Mouse (Mus musculus): Measurements from ENCODE around the gene Dyrk4.

The Dyrk4 gene

DNA sequence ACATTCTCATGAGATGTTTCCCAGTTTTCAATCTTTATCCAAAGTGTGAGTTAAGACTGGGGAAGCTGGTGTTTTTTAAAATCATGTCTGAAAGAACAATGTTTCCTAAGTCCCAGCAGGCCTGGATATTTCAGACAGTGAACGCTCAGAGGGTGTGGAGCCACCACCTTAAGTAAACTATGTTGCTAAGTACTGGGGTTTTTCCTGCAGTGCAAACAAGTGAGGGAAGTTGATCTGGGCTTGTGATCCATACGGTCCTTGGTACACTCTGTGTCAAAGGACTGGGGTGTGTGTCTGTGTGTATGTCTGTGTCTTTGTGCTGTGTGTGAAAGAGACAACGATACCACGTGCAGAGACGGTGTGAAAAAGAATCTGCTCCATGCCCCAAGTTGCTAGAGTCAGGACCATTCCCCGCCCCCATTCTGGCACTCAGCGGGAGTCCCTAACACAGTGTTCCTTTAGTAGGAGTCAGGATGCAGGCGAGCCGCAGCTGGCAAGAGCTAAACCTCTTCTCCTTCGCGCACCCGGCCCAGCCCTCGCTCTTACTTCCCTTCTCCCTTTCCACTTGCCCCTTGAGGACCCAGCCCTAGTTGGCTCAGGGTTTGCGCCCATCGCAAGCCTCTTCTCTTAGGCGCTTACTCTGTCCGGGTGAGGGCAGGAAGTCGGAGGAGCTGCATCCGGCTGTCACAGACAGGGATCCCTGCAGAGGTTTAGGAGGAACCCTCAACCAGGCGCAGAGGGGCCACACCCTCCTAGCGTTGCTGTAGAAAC is at the start of gene Dyrk4:
Gene Dyrk4, minus strand, starts transcription at position 729 of the 771 bp plus-strand sequence.
- DNase-seq (ENCODE audit: low spot score), result no peak

DNA sequence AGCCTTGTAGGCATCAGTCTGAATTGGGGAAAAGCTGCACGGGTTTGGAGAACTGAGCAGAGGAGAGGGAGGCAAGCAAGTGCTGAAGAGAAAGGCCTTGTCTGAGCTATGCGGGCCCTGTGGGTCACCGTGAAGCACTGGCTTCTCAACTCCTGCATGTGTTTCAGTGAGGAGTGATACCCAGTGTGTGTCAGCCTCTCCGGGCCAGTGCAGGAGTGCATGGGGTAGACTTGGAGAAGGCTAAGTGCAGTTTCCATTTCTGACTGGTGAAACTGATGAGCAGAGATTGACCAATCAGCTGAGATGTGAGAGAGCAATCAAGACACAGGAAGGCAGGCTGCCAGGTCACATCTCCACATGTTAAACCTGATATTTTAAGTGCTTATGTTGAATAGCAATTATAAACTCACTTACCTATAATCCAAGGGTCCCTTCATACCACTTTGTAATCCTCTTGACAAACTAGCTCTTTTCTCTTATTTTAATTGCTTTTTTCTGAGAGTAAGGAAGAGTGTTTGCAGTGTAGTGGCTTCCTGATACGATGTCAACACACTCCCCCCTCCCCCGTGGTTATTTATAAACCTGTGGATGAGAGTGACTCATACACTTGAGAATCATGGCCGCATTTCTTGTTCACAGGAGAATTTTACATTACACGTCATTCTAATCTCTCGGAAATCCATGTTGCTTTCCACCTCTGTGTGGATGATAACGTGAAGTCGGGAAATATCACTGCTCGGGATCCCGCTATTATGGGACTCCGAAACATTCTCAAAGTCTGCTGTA is 44.8 kb upstream of the Dyrk4 start:
- DNase-seq (ENCODE audit: low spot score), result no peak

DNA sequence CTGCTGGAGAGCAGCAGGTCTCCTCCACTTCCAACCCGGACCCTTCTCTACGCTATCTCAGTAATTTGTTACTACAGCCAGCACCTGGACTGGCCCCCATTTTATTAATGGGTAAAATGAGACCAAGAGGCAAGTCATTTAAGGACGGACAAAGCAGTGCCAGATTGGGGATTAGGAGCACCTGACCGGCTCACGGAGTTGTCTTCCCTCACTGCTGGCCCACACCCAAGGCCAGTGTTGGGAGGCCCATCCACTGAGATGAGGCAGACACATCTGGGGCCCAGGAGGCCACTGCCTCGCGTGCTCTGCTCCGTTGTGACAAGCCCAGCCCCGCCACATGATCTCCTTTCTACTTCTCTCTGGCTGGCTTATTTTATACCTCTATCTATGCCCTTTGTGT is 41.8 kb upstream of the Dyrk4 start:
- DNase-seq (ENCODE audit: low spot score), result no peak

DNA sequence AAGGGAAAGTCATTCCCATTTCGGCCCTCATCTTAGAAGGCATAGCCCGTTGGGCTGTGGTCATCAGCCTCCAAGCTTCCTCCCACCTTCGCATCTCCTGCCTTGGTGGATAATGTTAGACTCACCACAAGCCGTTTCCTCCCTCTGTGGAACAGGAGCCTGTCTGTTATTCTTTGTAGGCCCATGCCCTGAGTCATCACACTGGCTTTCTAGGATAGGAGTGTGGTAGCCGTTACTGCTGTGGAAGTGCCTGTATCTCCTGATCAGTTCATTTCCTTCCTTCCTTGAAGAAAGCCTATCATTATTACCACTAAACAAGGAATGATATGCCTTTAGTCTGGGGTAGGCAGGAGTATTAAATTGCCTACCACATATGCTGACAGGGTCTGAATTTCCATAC is 41.1 kb upstream of the Dyrk4 start:
- no peak for DNase-seq (ENCODE audit: low spot score)

DNA sequence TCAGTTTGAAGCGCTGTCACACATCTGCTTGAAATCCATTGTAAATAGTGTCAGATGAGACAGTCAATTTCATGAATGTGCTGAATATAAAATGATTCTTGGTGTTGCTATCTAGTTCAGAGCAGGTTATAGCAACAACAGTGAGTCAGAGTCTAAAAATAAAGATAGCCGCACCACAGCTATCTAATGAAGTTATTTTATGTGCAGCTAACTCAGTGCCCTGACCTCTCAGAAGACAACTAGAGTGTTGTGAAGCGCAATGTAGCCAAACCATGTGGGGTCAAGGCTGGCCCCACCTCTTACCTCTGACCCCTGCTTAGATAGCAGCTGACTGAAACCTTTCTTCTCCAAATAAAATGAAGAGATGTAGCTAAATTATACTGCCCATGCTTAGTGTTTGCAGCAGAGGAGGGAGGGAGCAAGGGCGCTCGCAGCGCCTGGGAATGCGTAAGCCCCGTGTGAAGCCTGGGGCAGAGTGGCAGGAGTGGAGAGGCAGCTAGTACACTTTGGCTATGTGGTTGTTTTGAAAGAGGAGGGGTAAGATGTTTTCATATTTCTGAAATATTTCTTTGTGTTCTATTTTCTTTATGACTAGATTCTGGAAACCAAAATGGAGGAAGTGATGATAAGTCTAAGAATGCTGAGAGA is 39.9 kb upstream of the Dyrk4 start:
- DNase-seq (ENCODE audit: low spot score), result no peak

DNA sequence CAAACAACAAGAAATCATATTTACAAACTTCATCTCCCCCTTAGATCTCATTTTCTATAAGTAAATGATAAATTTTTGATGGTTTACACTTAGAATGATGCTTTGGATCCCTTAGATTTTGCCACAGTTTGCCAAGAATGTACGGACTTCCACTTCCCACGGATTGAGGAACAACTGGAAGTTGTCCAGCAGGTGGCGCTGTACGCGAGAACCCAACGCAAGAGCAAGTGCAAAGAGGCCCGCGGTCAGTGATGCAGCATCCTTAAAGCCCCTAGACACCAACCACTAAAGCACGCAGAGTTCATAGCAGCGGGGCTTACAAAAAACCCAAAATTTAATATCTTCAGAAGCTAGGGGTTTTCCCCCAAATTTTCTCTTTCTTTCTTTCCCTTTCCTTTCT is 34.1 kb upstream of the Dyrk4 start:
- peak; percentile 75 for DNase-seq (ENCODE audit: low spot score)

DNA sequence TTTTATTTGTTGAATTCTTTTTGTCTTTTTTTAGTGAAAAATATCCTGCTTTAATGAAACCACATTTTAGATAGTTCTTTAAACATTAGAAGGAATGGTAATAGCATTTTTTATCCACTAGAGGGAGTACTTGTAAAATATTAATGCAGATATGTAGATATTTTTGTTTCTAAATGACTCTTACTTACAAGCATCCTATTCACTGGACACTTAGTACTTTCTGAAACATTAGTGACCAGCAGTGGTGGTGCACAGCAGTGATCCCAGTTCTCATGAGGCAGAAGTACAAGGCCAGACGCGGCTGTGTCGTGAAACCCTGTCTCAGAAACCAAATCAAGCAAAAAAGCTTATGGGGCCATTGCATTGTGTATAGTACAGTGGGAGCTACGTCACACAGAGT is 26.7 kb upstream of the Dyrk4 start:
- no peak for DNase-seq (ENCODE audit: low spot score)

DNA sequence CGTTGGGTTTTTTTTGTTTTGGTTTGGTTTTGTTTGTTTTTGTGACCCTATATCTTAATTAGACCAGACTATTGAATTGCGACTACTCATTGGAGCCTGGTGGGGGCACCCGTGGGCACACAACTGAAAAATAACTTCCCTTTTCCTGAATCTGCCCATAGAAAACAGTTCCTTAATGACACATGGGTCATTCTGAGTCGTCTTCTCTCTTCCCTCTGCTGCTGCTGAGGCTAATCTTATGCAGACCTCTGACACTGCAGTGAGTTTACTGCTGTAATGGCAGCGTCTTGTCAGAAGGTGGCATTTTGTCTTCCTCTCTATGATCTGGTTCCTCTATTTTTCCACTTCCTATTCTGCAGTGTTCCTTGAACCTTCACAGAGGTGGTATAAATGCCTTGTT is 18.8 kb upstream of the Dyrk4 start:
- DNase-seq (ENCODE audit: low spot score), result no peak

DNA sequence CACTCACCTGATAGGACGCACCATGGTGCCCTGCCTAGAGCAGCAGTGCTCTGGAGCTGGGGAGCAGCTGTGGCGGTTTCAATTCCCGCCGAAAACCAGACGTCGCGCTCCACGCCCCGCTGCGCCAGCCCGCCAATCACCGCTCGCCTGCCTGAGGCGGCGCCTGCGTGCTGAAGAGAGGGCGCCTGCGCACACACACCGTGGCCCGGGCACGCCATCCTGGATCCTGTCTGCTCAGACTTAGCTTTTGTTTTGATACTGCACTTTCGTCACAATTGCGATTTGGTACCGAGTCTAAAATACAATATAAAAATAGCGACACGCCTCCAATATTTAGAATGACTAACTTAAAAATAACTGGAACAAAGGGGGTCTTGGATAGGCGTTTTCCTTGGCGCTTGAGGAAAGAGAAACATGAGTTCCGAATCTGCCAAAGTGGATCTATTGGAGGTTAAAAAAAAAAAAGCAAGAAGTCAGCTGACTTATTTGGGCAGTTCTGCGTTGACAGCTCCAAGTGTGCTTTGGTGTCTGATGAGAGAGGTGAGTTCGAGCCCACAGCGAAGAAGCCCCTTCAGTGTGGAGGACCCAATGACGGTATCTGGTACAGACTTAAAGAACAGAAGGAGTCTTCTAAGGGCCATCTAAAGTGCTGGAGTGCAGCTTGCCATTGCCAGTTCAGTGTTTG is 18.0 kb upstream of the Dyrk4 start, which contains the start of the genes Rad51ap1 and D6Wsu163e:
Gene Rad51ap1, minus strand, starts transcription at position 101 of the 685 bp plus-strand sequence.
Gene D6Wsu163e, plus strand, starts transcription at position 476 of the 685 bp plus-strand sequence.
- DNase-seq (ENCODE audit: low spot score), result peak; percentile 93

DNA sequence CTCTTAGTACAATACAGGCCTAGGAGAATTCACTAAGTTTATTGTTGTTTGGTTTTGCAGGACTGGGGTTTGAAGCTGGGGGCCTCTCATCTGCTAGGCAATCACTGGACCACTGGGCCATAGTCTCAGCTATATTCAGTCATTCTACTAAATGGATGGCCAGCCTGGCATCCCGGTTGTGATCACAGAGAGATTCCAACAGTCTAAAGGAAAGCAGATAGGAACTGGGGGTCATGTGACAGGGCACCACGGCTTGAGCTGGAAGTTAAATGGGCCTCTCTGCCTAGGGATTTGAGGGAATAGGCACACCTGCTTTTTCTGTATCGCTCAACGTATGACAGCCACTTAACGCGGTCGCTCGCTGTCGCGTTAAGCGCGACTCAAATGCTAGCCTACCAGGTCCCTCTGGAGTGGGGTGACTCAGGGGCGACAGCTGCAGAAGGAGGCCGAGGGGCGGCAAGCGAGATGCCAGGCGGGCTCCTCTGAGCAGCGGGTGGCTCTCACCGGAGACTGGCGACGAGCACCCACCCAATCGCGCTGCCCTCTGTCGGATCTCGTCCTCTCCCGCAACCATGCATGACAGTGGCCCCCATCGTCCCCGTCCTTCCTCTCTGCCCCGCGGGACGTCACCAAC is 17.3 kb upstream of the Dyrk4 start:
- DNase-seq (ENCODE audit: low spot score), result no peak

DNA sequence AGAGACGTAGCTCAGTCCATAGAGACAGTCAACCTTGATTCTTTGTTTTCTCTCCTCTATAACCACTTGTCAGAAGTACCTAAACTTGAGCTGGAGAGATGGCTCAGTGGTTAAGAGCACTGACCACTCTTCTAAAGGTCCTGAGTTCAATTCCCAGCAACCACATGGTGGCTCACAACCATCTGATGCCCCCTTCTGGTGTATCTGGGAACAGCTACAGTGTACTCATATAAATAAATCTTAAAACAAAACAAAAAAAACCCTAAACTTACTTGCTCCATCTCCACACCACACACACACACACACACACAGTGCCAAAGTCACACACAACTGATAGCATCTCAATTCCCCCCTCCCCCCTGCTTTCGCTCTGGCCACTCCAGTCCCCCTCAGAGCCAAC is 16.4 kb upstream of the Dyrk4 start:
- DNase-seq (ENCODE audit: low spot score), result no peak

DNA sequence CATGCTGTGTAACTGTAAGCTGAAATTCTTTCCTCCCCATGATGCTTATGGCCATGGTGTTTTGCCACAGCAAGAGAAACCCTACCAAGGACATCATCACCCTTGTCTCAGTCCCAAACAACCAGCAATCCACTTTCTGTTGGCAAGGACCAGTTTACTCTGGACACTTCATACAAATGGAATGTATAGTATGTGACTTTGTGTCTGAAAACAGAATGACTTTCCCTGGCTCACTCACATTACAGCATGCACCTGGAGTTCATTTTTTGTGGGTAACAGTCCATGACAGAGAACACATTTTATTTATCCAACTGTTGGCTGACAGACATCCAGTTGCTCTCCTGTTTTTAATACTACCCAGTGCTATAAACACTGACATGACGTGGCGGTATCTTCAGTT is 11.3 kb upstream of the Dyrk4 start:
- no peak for DNase-seq (ENCODE audit: low spot score)

DNA sequence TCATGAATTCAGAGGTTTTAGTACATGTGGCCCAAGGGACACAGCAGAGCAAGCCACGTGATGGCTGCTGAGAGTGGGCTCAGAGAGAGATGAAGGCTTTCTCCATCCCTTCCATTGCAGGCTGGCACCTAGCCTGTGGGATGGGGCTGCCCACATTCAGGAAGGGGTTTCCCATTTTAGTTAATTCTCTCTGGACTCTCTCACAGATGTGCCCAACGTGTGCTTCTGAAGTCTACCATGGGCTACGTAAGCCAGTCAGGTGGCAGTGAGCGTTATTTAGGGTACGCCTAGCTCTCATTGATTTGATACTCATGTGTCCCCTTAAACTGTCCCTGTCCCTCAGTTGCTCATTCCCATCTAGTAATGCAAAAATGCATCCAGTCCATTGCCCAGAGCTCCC is 6.7 kb downstream of the Dyrk4 start:
- no peak for DNase-seq (ENCODE audit: low spot score)

DNA sequence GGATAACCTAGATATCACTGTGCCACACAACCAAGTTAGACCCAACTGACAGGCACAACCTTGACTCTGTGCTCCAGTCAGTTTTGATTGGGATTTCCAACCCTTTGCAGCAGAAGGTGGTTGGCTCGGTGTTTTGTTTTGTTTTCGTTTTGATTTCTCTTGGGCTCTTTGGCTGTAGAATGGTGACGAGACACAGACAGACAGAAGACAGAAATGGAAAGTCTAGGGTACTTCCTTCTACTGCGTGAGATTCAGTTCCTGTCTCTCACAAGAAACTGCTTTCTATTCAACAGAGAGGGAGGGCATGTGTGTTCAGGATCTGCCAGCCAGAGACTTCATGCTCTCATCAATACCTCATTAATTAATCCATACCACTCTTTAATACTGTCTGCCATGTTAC is 10.9 kb downstream of the Dyrk4 start:
- DNase-seq (ENCODE audit: low spot score), result no peak

DNA sequence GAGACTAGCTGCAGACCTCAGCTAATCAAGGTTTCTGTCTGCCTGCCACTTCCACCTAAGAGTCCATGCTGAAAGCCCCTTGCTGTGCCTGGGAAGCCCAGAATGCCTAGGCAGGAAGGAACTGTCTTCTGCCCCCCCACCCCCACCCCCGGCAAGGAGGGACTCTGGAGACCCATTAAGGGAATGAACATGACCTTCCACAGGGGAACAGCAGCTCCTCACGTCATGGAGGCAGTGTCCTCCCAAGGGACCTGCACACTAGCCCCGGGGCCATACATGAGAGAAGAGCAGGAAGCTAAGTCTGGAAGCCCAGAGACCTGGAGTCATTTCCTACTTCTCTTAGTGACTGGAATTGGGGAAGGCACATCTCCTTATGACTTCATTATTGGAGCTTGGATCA is 13.8 kb downstream of the Dyrk4 start:
- DNase-seq (ENCODE audit: low spot score), result no peak

DNA sequence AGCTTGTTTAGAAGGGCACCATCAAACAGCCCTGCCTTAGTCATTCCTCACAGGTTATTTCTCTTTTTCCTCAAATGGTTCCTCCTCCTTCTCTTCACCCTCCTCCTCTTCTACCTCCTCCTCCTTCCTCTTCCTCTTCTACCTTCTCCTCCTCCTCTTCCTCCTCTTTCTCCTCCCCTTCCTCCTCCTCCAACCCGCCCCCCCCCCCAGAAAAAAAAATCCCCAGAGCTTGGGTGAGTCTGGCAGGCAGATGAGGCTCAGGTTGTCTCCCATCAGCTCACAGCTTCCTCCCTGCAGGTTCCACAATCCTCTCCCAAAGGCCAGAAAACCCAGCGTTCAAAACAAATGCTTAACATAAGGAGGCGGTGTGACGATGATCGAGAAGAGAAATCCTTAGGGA is 14.3 kb downstream of the Dyrk4 start:
- DNase-seq (ENCODE audit: low spot score), result no peak

DNA sequence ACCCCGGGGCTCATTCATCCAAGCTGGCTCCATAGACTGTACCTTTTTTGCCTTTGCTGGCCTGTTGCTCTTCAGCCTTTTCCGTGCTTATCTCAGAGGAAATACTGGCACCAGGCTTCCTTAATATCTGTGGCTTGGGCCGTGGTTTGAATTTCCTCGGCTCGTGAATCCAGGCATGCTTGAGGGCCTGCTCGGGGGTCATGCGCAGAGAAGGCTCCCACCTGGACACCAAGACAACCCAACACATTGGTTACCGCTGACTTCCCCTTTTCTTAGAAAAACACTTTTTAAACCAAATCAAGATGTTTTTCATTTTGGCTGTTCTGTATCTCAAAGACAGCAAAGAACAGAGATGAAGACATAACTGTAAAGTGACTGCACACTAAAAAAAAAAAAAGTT is 44.5 kb downstream of the Dyrk4 start:
- no peak for DNase-seq (ENCODE audit: low spot score)

DNA sequence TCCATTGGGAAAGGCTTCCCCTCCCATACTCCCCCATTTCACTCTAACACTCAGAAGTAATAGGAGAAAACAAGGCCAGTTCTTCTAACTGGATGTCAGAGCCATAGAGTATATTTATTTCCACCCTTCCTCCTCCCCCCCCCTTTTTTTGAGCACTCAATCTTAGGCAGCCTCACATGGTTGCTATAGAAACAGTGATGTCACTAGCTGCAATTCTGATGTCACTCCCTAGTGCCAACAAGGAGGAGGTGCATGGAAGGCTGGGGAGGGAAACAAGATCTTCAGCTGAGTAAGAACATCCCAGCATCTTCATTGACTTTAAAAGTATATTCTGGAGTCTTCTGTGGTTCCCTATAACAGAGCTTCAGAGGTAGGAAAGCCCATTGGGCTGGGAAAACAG is 68.8 kb downstream of the Dyrk4 start, which contains the start of gene Akap3:
Gene Akap3, plus strand, starts transcription at position 218 of the 400 bp plus-strand sequence.
- no peak for DNase-seq (ENCODE audit: low spot score)

DNA sequence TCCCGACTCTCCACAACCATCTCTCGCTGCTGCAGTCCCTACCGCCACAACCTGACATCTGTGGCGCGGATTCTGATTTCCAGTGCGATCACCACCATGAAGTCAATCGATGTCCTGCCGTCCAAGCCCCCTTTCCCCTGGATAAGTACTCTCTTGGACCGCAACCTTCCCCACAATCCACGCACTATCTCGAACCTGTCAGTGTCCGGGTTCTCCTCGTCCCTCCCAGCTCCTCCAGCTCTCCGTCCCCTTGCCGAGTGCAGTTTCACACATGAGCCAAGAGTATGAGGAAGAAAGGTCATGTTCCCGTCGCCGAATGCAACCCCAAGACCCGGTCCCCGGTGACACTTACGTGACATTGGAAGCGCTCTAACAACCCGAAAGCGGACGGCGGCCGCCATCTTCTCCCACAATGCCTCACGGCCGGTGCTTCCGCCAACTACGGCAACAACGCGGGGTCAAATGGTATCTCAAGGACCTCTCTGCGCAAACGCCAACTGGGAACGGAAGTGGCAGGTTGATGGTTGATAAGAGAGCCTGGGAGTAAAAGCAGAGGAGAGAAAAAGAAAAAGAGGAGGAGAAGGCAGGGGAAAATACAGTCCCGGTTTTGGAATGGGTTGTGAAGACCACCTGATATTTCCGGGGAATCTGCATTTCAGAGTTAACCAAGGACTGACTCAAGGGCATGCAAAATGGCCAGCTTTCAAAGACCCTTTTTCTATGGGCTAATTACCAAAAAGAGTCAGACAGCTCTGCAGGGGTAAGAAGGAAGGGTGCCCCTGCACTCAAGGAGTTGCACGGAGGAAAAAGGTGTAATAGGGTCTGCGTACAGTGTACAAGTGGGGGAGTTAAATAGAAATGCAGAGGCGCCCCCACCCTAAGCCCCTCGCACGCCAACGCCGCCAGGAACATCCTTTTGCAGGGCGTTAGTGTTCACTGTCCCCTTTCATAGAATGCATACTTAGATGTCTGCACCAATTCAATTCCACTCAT is 72.6 kb downstream of the Dyrk4 start, which contains the start of gene Ndufa9:
Gene Ndufa9, minus strand, starts transcription at position 425 of the 993 bp plus-strand sequence.
- DNase-seq (ENCODE audit: low spot score), result peak; percentile 91

DNA sequence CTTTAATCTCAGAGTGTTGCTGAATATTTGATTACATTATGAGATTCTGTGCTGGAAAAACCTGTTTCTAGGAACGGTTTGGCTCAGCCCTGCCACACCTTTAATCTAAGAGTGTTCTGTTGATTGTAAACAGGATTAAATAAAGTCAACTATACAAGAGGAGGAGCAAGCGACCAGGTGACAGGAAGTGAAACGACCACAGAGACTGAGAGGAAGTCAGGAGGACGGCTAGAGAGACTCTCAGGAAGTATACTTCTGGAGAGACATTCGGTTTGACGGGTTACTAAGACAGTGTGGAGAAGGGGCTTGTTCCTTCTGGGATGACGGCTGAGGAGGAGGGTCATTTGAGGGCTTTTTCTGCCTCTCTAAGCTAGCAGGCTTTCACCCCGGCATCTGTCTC is 85.0 kb downstream of the Dyrk4 start:
- DNase-seq (ENCODE audit: low spot score), result no peak

All from ovary, postnatal 36 days (tissue).